Mouse (Mus musculus) bone marrow macrophage, adult 2 months (primary cell): ENCODE results near the gene Ccdc36.

Source experiments
- CTCF ChIP-seq: IDR thresholded peaks from 2 replicates; pipeline ENCODE4 v1.5.1; 2012; ENCODE audit warnings: low read depth, mild to moderate bottlenecking, low read length, moderate library complexity
- POLR2A ChIP-seq: IDR thresholded peaks from 2 replicates; pipeline ENCODE4 v1.6.1; 2012; ENCODE audit warnings: mild to moderate bottlenecking, low read depth, low read length, borderline replicate concordance

- TF ChIP-seq CTCF (no peak), POLR2A (no peak)
Observed at GRCm38 (mm10) chr9:108439176-108439575, 10.9 kb upstream of the Ccdc36 start.
